Mouse (Mus musculus) gastrocnemius, postnatal 36 days (tissue): Measurements from ENCODE around the gene Inhbc. TPM values are rescaled to one million over a fixed set of nuclear protein-coding genes. Genes with fewer than 3 reads are reported as not detected.
"Not testable (repeated sequence)": the region's sequence is repeated elsewhere in the genome, so short reads cannot be mapped to it uniquely, and the experiment has no call there.

Source experiments
- DNase-seq, 2 experiments: peaks; one replicate each; pipeline ENCODE4 v3.0.0; 2022
- intact Hi-C: fragments of 180-260 bp; cut with DNase I; formaldehyde crosslinking; loops from one replicate; pipeline ENCODE4 v1.15.1; 2025
- total RNA-seq, 2 experiments: library from RNA; stranded (reverse); gene quantifications; 2 replicates each; pipeline ENCODE4 v1.2.3; 2021

The Inhbc gene
- total RNA-seq, 2 experiments from 2014 or later, result not detected

DNA sequence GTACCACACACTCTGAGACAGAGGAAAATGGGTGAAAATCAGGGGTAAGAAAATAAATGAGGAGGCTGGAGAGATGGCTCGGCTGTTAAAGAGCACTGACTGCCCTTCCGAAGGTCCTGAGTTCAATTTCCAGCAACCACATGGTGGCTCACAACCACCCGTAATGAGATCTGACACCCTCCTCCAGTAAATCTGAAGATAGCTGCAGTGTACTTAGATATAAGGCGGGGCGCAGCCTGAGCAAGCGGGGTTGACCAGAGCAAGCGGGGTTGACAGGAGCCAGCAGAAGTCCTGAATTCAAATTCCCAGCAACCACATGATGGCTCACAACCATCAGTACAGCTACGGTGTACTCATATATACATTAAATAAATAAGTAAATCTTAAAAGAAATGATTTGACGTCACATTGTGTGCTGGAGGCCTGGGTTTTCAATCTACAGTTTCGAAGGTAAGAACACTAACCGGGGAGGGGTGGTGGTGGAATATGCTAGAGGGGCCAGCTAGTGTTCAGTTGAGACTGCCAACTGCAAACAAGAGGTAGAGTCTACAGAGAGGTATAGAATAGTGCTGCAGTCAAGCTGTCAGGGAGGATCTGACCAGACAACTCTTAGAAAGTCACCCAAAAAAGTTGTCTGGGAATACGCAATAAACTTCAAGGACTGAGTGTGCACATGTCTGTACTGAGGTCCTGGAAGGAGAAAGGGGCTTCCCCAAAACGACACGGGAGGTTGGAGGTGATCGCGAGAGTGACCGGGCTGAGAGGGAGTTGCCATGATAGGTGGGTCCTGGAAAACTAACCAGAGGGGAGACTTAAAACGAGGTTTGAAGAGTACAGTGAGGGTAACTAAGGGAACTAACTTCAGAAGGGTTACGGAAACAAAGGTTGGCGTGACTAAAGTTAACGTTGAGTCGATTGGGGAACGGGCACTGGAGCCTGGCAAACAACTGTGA is 59.4 kb downstream of the Inhbc start:
- intact Hi-C loops, result no loop called here
- no peak for DNase-seq

DNA sequence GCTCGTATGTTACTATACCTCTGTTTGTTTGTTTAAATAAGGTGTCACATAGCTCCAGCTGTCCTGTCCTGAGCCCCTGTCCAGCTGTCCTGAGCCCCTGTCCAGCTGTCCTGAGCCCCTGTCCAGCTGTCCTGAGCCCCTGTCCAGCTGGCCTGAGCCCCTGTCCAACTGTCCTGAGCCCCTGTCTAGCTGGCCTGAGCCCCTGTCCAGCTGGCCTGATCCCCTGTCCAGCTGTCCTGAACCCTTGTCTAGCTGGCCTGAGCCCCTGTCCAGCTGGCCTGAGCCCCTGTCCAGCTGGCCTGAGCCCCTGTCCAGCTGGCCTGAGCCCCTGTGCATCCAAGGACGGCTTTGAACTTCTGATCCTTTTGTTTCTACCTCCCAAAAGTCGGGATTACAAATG is 61.1 kb downstream of the Inhbc start:
- DNase-seq, result not testable (repeated sequence)
- intact Hi-C loops, result loop anchor here (2.0 kb wide), 1 partner anchor 16 kb away; no protein-coding TSS in a partner anchor

Other genes starting within 250 kb of the Inhbc start
- 10 to 100 TPM; 10.7 to 11.4 TPM for gene Os9, start 249.3 kb downstream of the Inhbc start, total RNA-seq
- 1 to 10 TPM in 1 of 2 experiments, under 1 TPM in 1; 0.69 to 1.0 TPM for gene B4galnt1, start 205.2 kb downstream of the Inhbc start, total RNA-seq
- gene Slc26a10, start 189.8 kb downstream of the Inhbc start, total RNA-seq, result 1 to 10 TPM; 4.8 to 5.1 TPM
- gene Arhgef25, start 180.3 kb downstream of the Inhbc start, total RNA-seq, result 1 to 10 TPM; 8.3 to 9.4 TPM
- gene Dtx3, start 174.7 kb downstream of the Inhbc start, total RNA-seq, result 10 to 100 TPM; 21.2 to 24.6 TPM
- 1 to 10 TPM; 5.6 to 6.1 TPM for gene Pip4k2c, start 158.8 kb downstream of the Inhbc start, total RNA-seq
- under 1 TPM; 0.20 to 0.66 TPM for gene Kif5a, start 107.1 kb downstream of the Inhbc start, total RNA-seq
- gene Dctn2, start 104.1 kb downstream of the Inhbc start, total RNA-seq, result 10 to 100 TPM; 86.8 to 91.8 TPM
- gene Mbd6, start 81.4 kb downstream of the Inhbc start, total RNA-seq, result 10 to 100 TPM; 11.5 to 17.1 TPM
- gene Mars, start 58.6 kb downstream of the Inhbc start, total RNA-seq, result 10 to 100 TPM; 54.1 to 56.1 TPM
- gene Arhgap9, start 48.5 kb downstream of the Inhbc start, total RNA-seq, result 1 to 10 TPM in 1 of 2 experiments, under 1 TPM in 1; 0.96 to 1.3 TPM
- gene Gli1, start 28.5 kb downstream of the Inhbc start, total RNA-seq, result 1 to 10 TPM; 1.0 to 1.5 TPM
- not detected for gene Inhbe, start 16.0 kb downstream of the Inhbc start, total RNA-seq
- 100 to 1,000 TPM in 1 of 2 experiments, 10 to 100 TPM in 1; 89.7 to 129 TPM for gene R3hdm2, start 9.9 kb upstream of the Inhbc start, total RNA-seq
- gene Stac3, start 131.3 kb upstream of the Inhbc start, total RNA-seq, result 100 to 1,000 TPM; 342 to 376 TPM
- gene Ndufa4l2, start 144.5 kb upstream of the Inhbc start, total RNA-seq, result 10 to 100 TPM; 11.0 to 11.3 TPM
- gene Shmt2, start 152.0 kb upstream of the Inhbc start, total RNA-seq, result 10 to 100 TPM; 23.4 to 26.4 TPM
- under 1 TPM; 0.20 TPM for gene Nxph4, start 164.1 kb upstream of the Inhbc start, total RNA-seq